Mouse (Mus musculus): ENCODE results near the gene Enah. TPM values are rescaled to one million over a fixed set of nuclear protein-coding genes. Genes with fewer than 3 reads are reported as not detected.
A peak's percentile ranks its signal among the peaks of the same experiment; 100 is the strongest.

Gene Enah
- polyA plus RNA-seq, 1 experiment from 2014 or later: 17.3 TPM

GRCm38 (mm10) chr1:181889670-181890069 is 130.1 kb downstream of the Enah start:
- Histone ChIP-seq H3K9me3 (replicated peaks) (no peaks in the 10 kb centered on the region), H3K27ac (no peak overlapping the region), H3K36me3 (no peaks in the 10 kb centered on the region), H3K9ac (no peak overlapping the region), H3K4me2 (no peak overlapping the region), H3K27me3 (no peaks in the 10 kb centered on the region), H3K4me1 (peaks cover 4% of the 10 kb centered on the region; the same call in 1 of the 2 replicates), H3K4me3 (replicated peaks) (no peak overlapping the region)
- 87% methylated on average over 7 of the region's 7 CpGs for WGBS
- ATAC-seq (replicated peaks; ENCODE audit: low FRiP score): no peak

GRCm38 (mm10) chr1:181888801-181889200 is 131.0 kb downstream of the Enah start:
- Histone ChIP-seq H3K27me3 (no peaks in the 10 kb centered on the region), H3K4me3 (replicated peaks) (no peak overlapping the region), H3K9me3 (replicated peaks) (no peaks in the 10 kb centered on the region), H3K9ac (no peak overlapping the region), H3K27ac (no peak overlapping the region), H3K4me1 (peaks cover 4% of the 10 kb centered on the region; the same call in 1 of the 2 replicates), H3K36me3 (no peaks in the 10 kb centered on the region), H3K4me2 (peak overlapping the region; percentile 23; the same call in 1 of the 2 replicates)
- ATAC-seq (replicated peaks; ENCODE audit: low FRiP score): peak; percentile 73
- 7% methylated on average over 11 of the region's 11 CpGs for WGBS

DNA sequence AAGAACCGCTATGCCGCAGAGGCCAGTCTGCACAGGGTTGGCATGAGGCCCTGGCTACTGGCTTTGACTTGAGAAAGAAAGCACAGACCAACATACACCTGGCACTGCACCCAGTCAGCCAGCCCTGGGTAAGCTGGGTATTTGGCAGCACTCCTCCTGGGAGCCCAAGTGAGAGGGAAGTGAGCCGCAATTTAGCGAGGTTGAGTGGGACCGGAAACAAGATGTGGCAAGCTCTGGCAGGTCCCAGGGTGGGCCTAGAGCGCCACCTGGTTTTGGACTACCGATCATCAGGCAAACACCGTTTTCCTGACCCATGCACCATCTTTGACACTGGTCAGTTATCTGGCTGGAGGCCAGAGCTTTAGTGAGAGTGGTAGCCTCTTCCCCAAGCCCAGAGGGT is 138.3 kb downstream of the Enah start:
- WGBS: 39% methylated on average over 8 of the region's 8 CpGs
- no peak for ATAC-seq (replicated peaks; ENCODE audit: low FRiP score)
- Histone ChIP-seq H3K9me3 (replicated peaks) (no peaks in the 10 kb centered on the region), H3K9ac (no peak overlapping the region), H3K4me2 (no peak overlapping the region), H3K27me3 (no peaks in the 10 kb centered on the region), H3K4me1 (0 out of 2 replicates have a peak, but pooled peaks cover 4% of the 10 kb centered on the region), H3K27ac (no peak overlapping the region), H3K4me3 (replicated peaks) (no peak overlapping the region), H3K36me3 (no peaks in the 10 kb centered on the region)

DNA sequence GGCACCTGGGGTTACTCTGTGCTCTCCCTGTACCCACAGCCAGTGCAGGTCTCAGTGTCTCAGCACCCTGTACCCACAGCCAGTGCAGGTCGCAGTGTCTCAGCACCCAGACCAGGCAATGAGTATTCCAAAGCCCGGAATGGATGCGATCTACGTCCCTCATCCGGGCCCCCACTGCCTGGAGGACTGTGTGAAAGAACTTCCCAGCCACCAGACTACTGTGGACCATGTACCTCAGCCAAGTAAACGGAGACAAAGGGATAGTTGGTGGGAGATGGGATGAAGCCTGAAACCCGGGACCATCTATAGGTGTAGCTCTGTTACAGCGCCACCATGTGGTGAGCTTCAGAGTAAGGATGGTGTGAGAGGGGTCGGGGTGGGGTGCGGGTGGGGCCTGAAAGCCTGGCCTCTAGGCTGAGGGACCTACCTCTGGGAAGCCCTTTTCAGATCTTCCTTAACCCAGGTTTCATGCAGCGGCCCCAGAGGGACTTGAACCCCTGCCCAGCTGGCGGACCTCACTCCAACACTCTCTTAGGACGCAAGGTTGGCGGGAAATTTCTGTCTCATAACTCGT is 139.0 kb downstream of the Enah start:
- Histone ChIP-seq H3K9ac (no peak overlapping the region), H3K4me3 (replicated peaks) (no peak overlapping the region)

GRCm38 (mm10) chr1:181878436-181878835 is 141.4 kb downstream of the Enah start:
- Histone ChIP-seq H3K9ac (no peak overlapping the region), H3K4me1 (0 out of 2 replicates have a peak, but pooled peaks cover 4% of the 10 kb centered on the region), H3K4me2 (no peak overlapping the region), H3K27me3 (no peaks in the 10 kb centered on the region), H3K9me3 (replicated peaks) (no peaks in the 10 kb centered on the region), H3K36me3 (no peaks in the 10 kb centered on the region), H3K4me3 (replicated peaks) (no peak overlapping the region), H3K27ac (no peak overlapping the region)
- ATAC-seq (replicated peaks; ENCODE audit: low FRiP score): no peak
- 83% methylated on average over 5 of the region's 5 CpGs for WGBS

More for the DNA sequence above, 139.0 kb downstream of the Enah start:
- H3K4me2 ChIP-seq: no peak overlapping the region
- 58% methylated on average over 15 of the region's 15 CpGs for WGBS
- H3K4me1 ChIP-seq: 0 out of 2 replicates have a peak, but pooled peaks cover 4% of the 10 kb centered on the region
- ATAC-seq (replicated peaks; ENCODE audit: low FRiP score): no peak
- no peaks in the 10 kb centered on the region for H3K36me3 ChIP-seq
- H3K9me3 ChIP-seq (replicated peaks): no peaks in the 10 kb centered on the region
- no peaks in the 10 kb centered on the region for H3K27me3 ChIP-seq
- no peak overlapping the region for H3K27ac ChIP-seq

DNA sequence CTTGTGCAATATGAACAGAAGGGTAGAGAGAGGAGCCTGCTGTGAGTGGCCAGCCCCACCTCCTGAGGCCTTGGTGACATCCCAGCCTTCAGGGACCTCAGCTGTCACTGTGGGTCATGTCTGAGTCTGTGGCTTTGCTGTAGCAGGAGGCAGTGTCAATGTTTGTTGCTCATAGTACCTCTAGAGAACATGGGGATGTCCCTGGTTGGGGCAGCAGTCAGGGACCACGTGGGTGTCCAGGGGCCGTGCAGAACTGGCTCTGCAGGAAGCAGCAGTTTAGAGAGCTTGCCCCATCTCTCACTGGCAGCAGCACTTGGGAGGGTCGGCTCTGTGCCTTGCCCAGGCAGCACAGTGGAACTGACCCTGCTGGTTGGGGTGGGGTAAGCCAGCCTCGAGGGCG is 142.7 kb downstream of the Enah start:
- no peak for ATAC-seq (replicated peaks; ENCODE audit: low FRiP score)
- 57% methylated on average over 5 of the region's 5 CpGs for WGBS

GRCm38 (mm10) chr1:181876656-181877055 is 143.1 kb downstream of the Enah start:
- H3K27ac ChIP-seq: no peak overlapping the region
- no peaks in the 10 kb centered on the region for H3K36me3 ChIP-seq
- 0 out of 2 replicates have a peak, but pooled peaks cover 4% of the 10 kb centered on the region for H3K4me1 ChIP-seq
- ATAC-seq (replicated peaks; ENCODE audit: low FRiP score): no peak
- WGBS: 77% methylated on average over 3 of the region's 3 CpGs
- H3K27me3 ChIP-seq: no peaks in the 10 kb centered on the region
- no peak overlapping the region for H3K9ac ChIP-seq
- no peaks in the 10 kb centered on the region for H3K9me3 ChIP-seq (replicated peaks)
- H3K4me3 ChIP-seq (replicated peaks): no peak overlapping the region
- no peak overlapping the region for H3K4me2 ChIP-seq

More for the DNA sequence above, 142.7 kb downstream of the Enah start:
- no peak overlapping the region for H3K9ac ChIP-seq
- no peaks in the 10 kb centered on the region for H3K9me3 ChIP-seq (replicated peaks)
- H3K27ac ChIP-seq: no peak overlapping the region
- no peaks in the 10 kb centered on the region for H3K27me3 ChIP-seq
- 0 out of 2 replicates have a peak, but pooled peaks cover 4% of the 10 kb centered on the region for H3K4me1 ChIP-seq
- no peak overlapping the region for H3K4me2 ChIP-seq
- H3K4me3 ChIP-seq (replicated peaks): no peak overlapping the region
- H3K36me3 ChIP-seq: no peaks in the 10 kb centered on the region

GRCm38 (mm10) chr1:181873086-181873920 is 146.5 kb downstream of the Enah start:
- no peaks in the 10 kb centered on the region for H3K4me1 ChIP-seq
- H3K9me3 ChIP-seq (replicated peaks): no peaks in the 10 kb centered on the region
- H3K4me3 ChIP-seq (replicated peaks): no peak overlapping the region
- no peak for ATAC-seq (replicated peaks; ENCODE audit: low FRiP score)
- 69% methylated on average over 9 of the region's 9 CpGs for WGBS
- no peak overlapping the region for H3K27ac ChIP-seq
- H3K36me3 ChIP-seq: no peaks in the 10 kb centered on the region
- H3K4me2 ChIP-seq: no peak overlapping the region
- no peak overlapping the region for H3K9ac ChIP-seq
- no peaks in the 10 kb centered on the region for H3K27me3 ChIP-seq

- no peak for ATAC-seq (replicated peaks; ENCODE audit: low FRiP score)
- Histone ChIP-seq H3K4me1 (no peaks in the 10 kb centered on the region), H3K36me3 (no peaks in the 10 kb centered on the region), H3K27ac (no peak overlapping the region), H3K9ac (no peak overlapping the region), H3K4me3 (replicated peaks) (no peak overlapping the region), H3K27me3 (no peaks in the 10 kb centered on the region), H3K4me2 (no peak overlapping the region), H3K9me3 (replicated peaks) (no peaks in the 10 kb centered on the region)
- WGBS: 72% methylated on average over 3 of the region's 3 CpGs
Measured at GRCm38 (mm10) chr1:181872639-181873038, 147.2 kb downstream of the Enah start.

- Histone ChIP-seq H3K9me3 (replicated peaks) (no peaks in the 10 kb centered on the region), H3K9ac (no peak overlapping the region), H3K4me1 (no peaks in the 10 kb centered on the region), H3K4me3 (replicated peaks) (no peak overlapping the region), H3K27me3 (no peaks in the 10 kb centered on the region), H3K4me2 (no peak overlapping the region), H3K36me3 (no peaks in the 10 kb centered on the region), H3K27ac (no peak overlapping the region)
- 88% methylated on average over 6 of the region's 6 CpGs for WGBS
- ATAC-seq (replicated peaks; ENCODE audit: low FRiP score): no peak
Measured at GRCm38 (mm10) chr1:181866429-181867280, 153.1 kb downstream of the Enah start.

GRCm38 (mm10) chr1:181865863-181866216 is 153.9 kb downstream of the Enah start:
- ATAC-seq (replicated peaks; ENCODE audit: low FRiP score): no peak
- 74% methylated on average over 5 of the region's 5 CpGs for WGBS
- H3K4me2 ChIP-seq: no peak overlapping the region

More at GRCm38 (mm10) chr1:181865863-181866216, 153.9 kb downstream of the Enah start:
- Histone ChIP-seq H3K36me3 (no peaks in the 10 kb centered on the region), H3K4me3 (replicated peaks) (no peak overlapping the region), H3K9ac (no peak overlapping the region), H3K27me3 (no peaks in the 10 kb centered on the region), H3K4me1 (peaks cover under 1% of the 10 kb centered on the region), H3K27ac (no peak overlapping the region), H3K9me3 (replicated peaks) (no peaks in the 10 kb centered on the region)

Measured in kidney, embryonic 15.5 days (tissue).